Comparison of ENCODE assay signal across 22 mouse cellular contexts in genomic region chr1:185832059-185832458, GRCm38 (mm10).
DNase-seq lines count a peak whose midpoint lies in the region; ATAC-seq and TF ChIP-seq lines count a peak whose summit lies in the region.
"Had no signal": no experiment of that assay in that cellular context is flagged by ENCODE, and none has a peak within 500 bp of the region (broad histone marks: within the 10 kb centered on the region; RNA-seq: fewer than 3 reads in every experiment).

No protein-coding gene starts in this region.

- H3K9ac ChIP-seq in embryonic facial prominence, embryonic 14.5 days (ENCODE audit: low read depth, low read length): no peak overlapping the region
- no peak overlapping the region for H3K9ac ChIP-seq in lung, embryonic 14.5 days
- H3K9ac ChIP-seq: embryonic facial prominence, embryonic 13.5 days; heart, embryonic 13.5 days; limb, embryonic 13.5 days; liver, embryonic 14.5 days had no signal

- no peak for ATAC-seq in embryonic facial prominence, embryonic 14.5 days (ENCODE audit: low read depth)
- no peak for ATAC-seq in lung, embryonic 14.5 days (ENCODE audit: insufficient read depth)

- 0 out of 2 replicates have a peak overlapping the region, but pooled peaks have one; percentile 44 for H3K27ac ChIP-seq in embryonic facial prominence, embryonic 14.5 days (replicated peaks; ENCODE audit: low read depth, low read length)
- H3K27ac ChIP-seq in embryonic facial prominence, embryonic 10.5 days (replicated peaks): no peak overlapping the region
- H3K27ac ChIP-seq in lung, embryonic 14.5 days (ENCODE audit: low read depth): no peak overlapping the region
- H3K27ac ChIP-seq: embryonic facial prominence, embryonic 13.5 days; forebrain, embryonic 10.5 days; heart, embryonic 13.5 days; hindbrain, embryonic 10.5 days; kidney, postnatal 0 days; limb, embryonic 13.5 days; liver, embryonic 14.5 days; macrophage; midbrain, embryonic 10.5 days; stomach, postnatal 0 days had no signal

- no peaks in the 10 kb centered on the region for H3K9me3 ChIP-seq in embryonic facial prominence, embryonic 14.5 days (ENCODE audit: control insufficient read depth, low read length)
- H3K9me3 ChIP-seq in embryonic facial prominence, embryonic 10.5 days: no peaks in the 10 kb centered on the region
- no peaks in the 10 kb centered on the region for H3K9me3 ChIP-seq in lung, embryonic 14.5 days (ENCODE audit: low read depth, low read length)
- H3K9me3 ChIP-seq: embryonic facial prominence, embryonic 13.5 days; forebrain, embryonic 10.5 days; heart, embryonic 13.5 days; hindbrain, embryonic 10.5 days; limb, embryonic 13.5 days; midbrain, embryonic 10.5 days had no signal

- no peak for TF ChIP-seq CTCF in lung, embryonic 14.5 days (IDR thresholded peaks at IDR 0.05; ENCODE audit: low read depth)

- H3K4me1 ChIP-seq in embryonic facial prominence, embryonic 14.5 days (ENCODE audit: control insufficient read depth, insufficient read depth, low read length): no peaks in the 10 kb centered on the region
- H3K4me1 ChIP-seq in embryonic facial prominence, embryonic 10.5 days: 0 out of 2 replicates have a peak, but pooled peaks cover 3% of the 10 kb centered on the region
- peaks cover 16% of the 10 kb centered on the region for H3K4me1 ChIP-seq in lung, embryonic 14.5 days (ENCODE audit: insufficient read depth)
- H3K4me1 ChIP-seq: embryonic facial prominence, embryonic 13.5 days; heart, embryonic 13.5 days; hindbrain, embryonic 10.5 days; midbrain, embryonic 10.5 days had no signal

- peak; percentile 83 for DNase-seq in embryonic facial prominence, embryonic 14.5 days (ENCODE audit: low spot score)
- no peak for DNase-seq in embryonic facial prominence, embryonic 10.5 days (ENCODE audit: low spot score)
- DNase-seq in lung, embryonic 14.5 days: peak; percentile 45
- DNase-seq in lung, postnatal 14 days: no peak
- peak; percentile 82 for DNase-seq in NIH3T3 (ENCODE audit: low read depth)
- peak; percentile 9 for DNase-seq in heart, postnatal 4 days
- no peak for DNase-seq in right cerebral cortex, adult 2 months (ENCODE audit: low spot score in 2 of 2)
- no peak for DNase-seq in embryo, embryonic 10 days (ENCODE audit: low spot score)
- DNase-seq: cerebellum, adult 9-11 months; gastrocnemius, postnatal 10 days; kidney, adult 18-20 months had no signal

- WGBS in embryonic facial prominence, embryonic 14.5 days: 65% methylated on average over 4 of the region's 4 CpGs
- WGBS in embryonic facial prominence, embryonic 10.5 days: 86% methylated on average over 4 of the region's 4 CpGs
- 78% methylated on average over 4 of the region's 4 CpGs for WGBS in lung, embryonic 14.5 days

- no peak overlapping the region for H3K4me3 ChIP-seq in embryonic facial prominence, embryonic 14.5 days (ENCODE audit: low read depth, low read length)
- H3K4me3 ChIP-seq in embryonic facial prominence, embryonic 10.5 days: no peak overlapping the region
- no peak overlapping the region for H3K4me3 ChIP-seq in lung, embryonic 14.5 days (ENCODE audit: low read depth, low read length)
- H3K4me3 ChIP-seq: embryonic facial prominence, embryonic 13.5 days; forebrain, embryonic 10.5 days; heart, embryonic 13.5 days; hindbrain, embryonic 10.5 days; limb, embryonic 13.5 days; midbrain, embryonic 10.5 days had no signal

- H3K27me3 ChIP-seq in embryonic facial prominence, embryonic 14.5 days (replicated peaks; ENCODE audit: control insufficient read depth, insufficient read depth, low read length): no peaks in the 10 kb centered on the region
- no peaks in the 10 kb centered on the region for H3K27me3 ChIP-seq in embryonic facial prominence, embryonic 10.5 days (replicated peaks; ENCODE audit: low read depth, poor library complexity, severe bottlenecking)
- no peaks in the 10 kb centered on the region for H3K27me3 ChIP-seq in lung, embryonic 14.5 days (ENCODE audit: insufficient read depth, low read length)
- H3K27me3 ChIP-seq: CH12.LX; embryonic facial prominence, embryonic 13.5 days; heart, embryonic 13.5 days had no signal

- H3K36me3 ChIP-seq in embryonic facial prominence, embryonic 14.5 days (ENCODE audit: control insufficient read depth, insufficient read depth, low read length): no peaks in the 10 kb centered on the region
- H3K36me3 ChIP-seq in embryonic facial prominence, embryonic 10.5 days (replicated peaks): no peaks in the 10 kb centered on the region
- no peaks in the 10 kb centered on the region for H3K36me3 ChIP-seq in lung, embryonic 14.5 days (ENCODE audit: insufficient read depth)
- H3K36me3 ChIP-seq: embryonic facial prominence, embryonic 13.5 days; forebrain, embryonic 10.5 days; heart, embryonic 13.5 days; hindbrain, embryonic 10.5 days; limb, embryonic 13.5 days; midbrain, embryonic 10.5 days had no signal

- H3K4me2 ChIP-seq in embryonic facial prominence, embryonic 14.5 days (ENCODE audit: low read depth, low read length): no peak overlapping the region
- no peak overlapping the region for H3K4me2 ChIP-seq in lung, embryonic 14.5 days
- H3K4me2 ChIP-seq: embryonic facial prominence, embryonic 13.5 days; heart, embryonic 13.5 days; limb, embryonic 13.5 days had no signal

Comparison
In these comparisons a context has a peak if more than half of its experiments do, and no peak if none do; other contexts are left out.
1. DNase-seq: peak in embryonic facial prominence, embryonic 14.5 days (single experiment), lung, embryonic 14.5 days (single experiment), NIH3T3 (single experiment) and heart, postnatal 4 days (single experiment); none in embryonic facial prominence, embryonic 10.5 days (single experiment), lung, postnatal 14 days (single experiment), right cerebral cortex, adult 2 months (0 of 2) and embryo, embryonic 10 days (single experiment).